Comparison of ENCODE assay signal across 9 mouse cellular contexts in genomic region chr2:166651317-166652030, GRCm38 (mm10).
DNase-seq lines count a peak whose midpoint lies in the region; ATAC-seq lines count a peak whose summit lies in the region.
"Had no signal": no experiment of that assay in that cellular context is flagged by ENCODE, and none has a peak within 500 bp of the region (broad histone marks: within the 10 kb centered on the region; RNA-seq: fewer than 3 reads in every experiment).

No protein-coding gene starts in this region.

- no peak for DNase-seq in heart, adult 9 months (ENCODE audit: low spot score in 2 of 2)
- DNase-seq in midbrain, embryonic 14.5 days: no peak
- no peak for DNase-seq in midbrain, embryonic 11.5 days (ENCODE audit: low spot score, missing footprints)
- peak; percentile 66 for DNase-seq in thymus, postnatal 14 days
- no peak for DNase-seq in gastrocnemius, adult 18-20 months (ENCODE audit: low spot score)
- no peak for DNase-seq in cerebellum, postnatal 4 days (ENCODE audit: low spot score in 2 of 2)
- DNase-seq: cerebellum, adult 8-10 months had no signal

- no peaks in the 10 kb centered on the region for H3K27me3 ChIP-seq in heart, embryonic 11.5 days (ENCODE audit: control insufficient read depth, insufficient read depth, low read length)
- no peaks in the 10 kb centered on the region for H3K27me3 ChIP-seq in midbrain, embryonic 14.5 days (ENCODE audit: control insufficient read depth, insufficient read depth, low read length)
- H3K27me3 ChIP-seq in midbrain, embryonic 11.5 days (ENCODE audit: control insufficient read depth, insufficient read depth, low read length): no peaks in the 10 kb centered on the region
- H3K27me3 ChIP-seq in hindbrain, embryonic 15.5 days: no peaks in the 10 kb centered on the region

- H3K9ac ChIP-seq in heart, embryonic 11.5 days (ENCODE audit: low read depth, low read length): no peak overlapping the region
- no peak overlapping the region for H3K9ac ChIP-seq in midbrain, embryonic 14.5 days (replicated peaks; ENCODE audit: low read length)
- H3K9ac ChIP-seq in midbrain, embryonic 11.5 days (ENCODE audit: low read length): no peak overlapping the region; the same call in 1 of the 2 replicates
- H3K9ac ChIP-seq in hindbrain, embryonic 15.5 days: no peak overlapping the region

- H3K4me1 ChIP-seq in heart, embryonic 11.5 days (ENCODE audit: control insufficient read depth, insufficient read depth, low read length): peaks cover 19% of the 10 kb centered on the region; the same call in 1 of the 2 replicates
- H3K4me1 ChIP-seq in midbrain, embryonic 14.5 days (ENCODE audit: control insufficient read depth, insufficient read depth, low read length): peaks cover 18% of the 10 kb centered on the region; the same call in 1 of the 2 replicates
- H3K4me1 ChIP-seq in midbrain, embryonic 11.5 days (ENCODE audit: control insufficient read depth, insufficient read depth, low read length): peaks cover 35% of the 10 kb centered on the region
- peaks cover 39% of the 10 kb centered on the region for H3K4me1 ChIP-seq in hindbrain, embryonic 15.5 days (replicated peaks)

- no peaks in the 10 kb centered on the region for H3K9me3 ChIP-seq in heart, embryonic 11.5 days (replicated peaks; ENCODE audit: control insufficient read depth, low read length)
- no peaks in the 10 kb centered on the region for H3K9me3 ChIP-seq in midbrain, embryonic 14.5 days (ENCODE audit: control insufficient read depth, low read length)
- H3K9me3 ChIP-seq in midbrain, embryonic 11.5 days (ENCODE audit: control insufficient read depth, low read length): no peaks in the 10 kb centered on the region
- no peaks in the 10 kb centered on the region for H3K9me3 ChIP-seq in hindbrain, embryonic 15.5 days

- no peaks in the 10 kb centered on the region for H3K36me3 ChIP-seq in heart, embryonic 11.5 days (ENCODE audit: control insufficient read depth, insufficient read depth, low read length)
- H3K36me3 ChIP-seq in midbrain, embryonic 14.5 days (ENCODE audit: control insufficient read depth, insufficient read depth, low read length): no peaks in the 10 kb centered on the region
- H3K36me3 ChIP-seq in midbrain, embryonic 11.5 days (ENCODE audit: control insufficient read depth, insufficient read depth, low read length): no peaks in the 10 kb centered on the region
- H3K36me3 ChIP-seq in hindbrain, embryonic 15.5 days: no peaks in the 10 kb centered on the region

- ATAC-seq in heart, embryonic 11.5 days (replicated peaks; ENCODE audit: insufficient number of reproducible peaks, low FRiP score, low TSS enrichment): no peak
- no peak for ATAC-seq in midbrain, embryonic 14.5 days (ENCODE audit: low FRiP score, low TSS enrichment)
- no peak for ATAC-seq in midbrain, embryonic 11.5 days (ENCODE audit: low FRiP score)
- ATAC-seq in hindbrain, embryonic 15.5 days (ENCODE audit: low FRiP score, low read depth): no peak

- no peak overlapping the region for H3K4me2 ChIP-seq in heart, embryonic 11.5 days
- no peak overlapping the region for H3K4me2 ChIP-seq in midbrain, embryonic 14.5 days (ENCODE audit: low read length)
- no peak overlapping the region for H3K4me2 ChIP-seq in midbrain, embryonic 11.5 days
- no peak overlapping the region for H3K4me2 ChIP-seq in hindbrain, embryonic 15.5 days

- H3K27ac ChIP-seq in heart, embryonic 11.5 days (ENCODE audit: low read depth, low read length): 0 out of 2 replicates have a peak overlapping the region, but pooled peaks have one; percentile 29
- peak overlapping the region; percentile 8; the same call in 1 of the 2 replicates for H3K27ac ChIP-seq in midbrain, embryonic 14.5 days (replicated peaks; ENCODE audit: low read depth, low read length)
- H3K27ac ChIP-seq in midbrain, embryonic 11.5 days (ENCODE audit: low read depth, low read length): no peak overlapping the region
- 0 out of 2 replicates have a peak overlapping the region, but pooled peaks have one; percentile 32 for H3K27ac ChIP-seq in hindbrain, embryonic 15.5 days (replicated peaks)

- no peak overlapping the region for H3K4me3 ChIP-seq in heart, embryonic 11.5 days (ENCODE audit: low read depth, low read length)
- no peak overlapping the region for H3K4me3 ChIP-seq in midbrain, embryonic 14.5 days (replicated peaks; ENCODE audit: low read depth, low read length)
- no peak overlapping the region for H3K4me3 ChIP-seq in midbrain, embryonic 11.5 days (ENCODE audit: low read depth, low read length)
- H3K4me3 ChIP-seq in hindbrain, embryonic 15.5 days: no peak overlapping the region

- WGBS in heart, embryonic 11.5 days (ENCODE audit: insufficient replicate concordance): 60% methylated on average over 10 of the region's 10 CpGs
- WGBS in midbrain, embryonic 14.5 days: 78% methylated on average over 10 of the region's 10 CpGs
- 80% methylated on average over 10 of the region's 10 CpGs for WGBS in midbrain, embryonic 11.5 days
- WGBS in hindbrain, embryonic 15.5 days: 67% methylated on average over 10 of the region's 10 CpGs
